Mouse (Mus musculus): ENCODE data around the gene Srp14. TPM values are rescaled to one million over a fixed set of nuclear protein-coding genes. Genes with fewer than 3 reads are reported as not detected.

Srp14 gene
- polyA plus RNA-seq, 1 experiment from 2014 or later: 261 TPM

DNA sequence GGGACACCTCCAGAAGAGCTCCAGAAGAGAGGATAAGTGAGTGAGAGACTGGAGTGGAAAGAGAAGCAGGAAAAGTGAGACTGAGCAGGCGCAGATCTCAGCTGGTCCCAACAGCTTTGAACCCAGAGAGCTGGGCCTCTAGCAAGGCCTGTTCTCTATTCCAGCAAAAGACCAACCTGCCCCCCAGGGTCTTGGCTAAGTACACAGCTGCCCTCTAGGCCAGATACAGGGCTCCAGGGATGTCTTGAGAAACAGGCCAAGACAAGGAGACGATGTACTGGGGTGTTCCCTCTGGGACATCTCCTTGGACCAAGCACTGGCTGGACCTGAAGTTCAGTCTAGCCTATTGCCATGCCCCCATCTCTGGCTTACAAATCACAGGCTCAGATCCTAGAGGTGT is 20.7 kb upstream of the Srp14 start:
- no peaks in the 10 kb centered on the region for H3K9me3 ChIP-seq (replicated peaks)
- peaks cover 17% of the 10 kb centered on the region for H3K4me1 ChIP-seq
- H3K36me3 ChIP-seq: no peaks in the 10 kb centered on the region
- H3K27me3 ChIP-seq (ENCODE audit: low read depth, poor library complexity, severe bottlenecking): no peaks in the 10 kb centered on the region
- DNase-seq (ENCODE audit: low spot score): no peak
- no peak overlapping the region for H3K4me3 ChIP-seq
- WGBS: 83% methylated on average over 2 of the region's 2 CpGs
- H3K27ac ChIP-seq (replicated peaks): no peak overlapping the region

DNA sequence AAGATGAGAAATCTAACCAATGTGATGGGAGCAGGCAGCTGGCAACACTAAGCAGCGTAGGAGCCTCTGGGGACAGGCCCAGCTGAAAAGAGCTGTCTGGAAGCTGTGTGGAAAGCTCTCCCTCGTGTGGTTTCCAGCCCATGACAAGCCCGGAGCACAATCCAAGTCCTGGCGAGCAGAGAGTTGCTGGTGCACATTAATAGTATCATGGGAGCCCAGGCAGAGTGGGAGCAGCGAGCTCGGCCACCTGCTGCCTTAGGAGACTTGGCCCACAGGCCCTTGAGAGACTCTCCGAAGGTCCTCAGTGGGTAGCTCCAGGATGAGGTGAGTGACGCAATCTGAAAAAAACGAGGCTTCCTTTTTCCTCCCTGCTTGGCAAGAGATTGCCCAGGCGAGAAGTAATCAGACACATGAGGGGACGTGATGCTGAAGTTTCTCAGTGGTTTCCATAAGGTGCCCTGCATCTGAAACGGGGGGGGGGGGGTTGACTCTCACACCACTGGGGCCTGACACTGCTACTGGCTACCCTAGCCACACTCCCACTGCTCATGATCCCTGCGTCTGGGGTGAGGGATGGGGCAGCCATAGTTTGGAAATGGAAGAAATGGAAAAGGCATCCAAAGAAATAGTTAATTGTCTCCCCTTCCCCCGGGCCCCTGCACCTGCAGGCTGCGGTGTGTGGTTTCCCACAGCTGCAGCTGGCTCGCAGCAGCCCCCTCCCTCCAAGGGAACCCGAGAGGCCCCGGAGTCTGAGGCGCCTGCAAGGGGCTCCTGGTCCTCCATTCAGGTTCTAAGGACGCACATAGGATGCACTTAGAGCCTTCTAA is 19.8 kb upstream of the Srp14 start:
- DNase-seq (ENCODE audit: low spot score): no peak
- no peaks in the 10 kb centered on the region for H3K36me3 ChIP-seq
- WGBS: 55% methylated on average over 20 of the region's 20 CpGs
- no peaks in the 10 kb centered on the region for H3K27me3 ChIP-seq (ENCODE audit: low read depth, poor library complexity, severe bottlenecking)
- H3K27ac ChIP-seq (replicated peaks): peak overlapping the region; percentile 14; the same call in 1 of the 2 replicates
- peaks cover 18% of the 10 kb centered on the region for H3K4me1 ChIP-seq
- no peak overlapping the region for H3K4me3 ChIP-seq
- no peaks in the 10 kb centered on the region for H3K9me3 ChIP-seq (replicated peaks)

GRCm38 (mm10) chr2:118498476-118498875 is 19.0 kb upstream of the Srp14 start:
- no peaks in the 10 kb centered on the region for H3K36me3 ChIP-seq
- H3K27me3 ChIP-seq (ENCODE audit: low read depth, poor library complexity, severe bottlenecking): no peaks in the 10 kb centered on the region
- H3K4me3 ChIP-seq: no peak overlapping the region
- no peak for DNase-seq (ENCODE audit: low spot score)
- peaks cover 18% of the 10 kb centered on the region for H3K4me1 ChIP-seq
- no peak overlapping the region for H3K27ac ChIP-seq (replicated peaks)
- WGBS: 81% methylated on average over 6 of the region's 6 CpGs
- no peaks in the 10 kb centered on the region for H3K9me3 ChIP-seq (replicated peaks)

- Histone ChIP-seq H3K4me3 (no peak overlapping the region), H3K9me3 (replicated peaks) (no peaks in the 10 kb centered on the region)
- no peak for DNase-seq (ENCODE audit: low spot score)
These were observed 18.4 kb upstream of the Srp14 start for GRCm38 (mm10) chr2:118497890-118498289.

GRCm38 (mm10) chr2:118495024-118495423 is 15.5 kb upstream of the Srp14 start:
- Histone ChIP-seq H3K27ac (replicated peaks) (no peak overlapping the region; the same call in 1 of the 2 replicates), H3K36me3 (no peaks in the 10 kb centered on the region), H3K9me3 (replicated peaks) (no peaks in the 10 kb centered on the region), H3K4me3 (no peak overlapping the region), H3K27me3 (ENCODE audit: low read depth, poor library complexity, severe bottlenecking) (no peaks in the 10 kb centered on the region), H3K4me1 (peaks cover 32% of the 10 kb centered on the region)
- 78% methylated on average over 9 of the region's 9 CpGs for WGBS
- DNase-seq (ENCODE audit: low spot score): no peak

More at GRCm38 (mm10) chr2:118497890-118498289, 18.4 kb upstream of the Srp14 start:
- peaks cover 18% of the 10 kb centered on the region for H3K4me1 ChIP-seq
- no peak overlapping the region for H3K27ac ChIP-seq (replicated peaks)
- H3K27me3 ChIP-seq (ENCODE audit: low read depth, poor library complexity, severe bottlenecking): no peaks in the 10 kb centered on the region
- H3K36me3 ChIP-seq: no peaks in the 10 kb centered on the region
- WGBS: 81% methylated on average over 5 of the region's 5 CpGs

- peaks cover 26% of the 10 kb centered on the region for H3K4me1 ChIP-seq
- H3K4me3 ChIP-seq: no peak overlapping the region
- 84% methylated on average over 4 of the region's 4 CpGs for WGBS
- H3K27me3 ChIP-seq (ENCODE audit: low read depth, poor library complexity, severe bottlenecking): no peaks in the 10 kb centered on the region
- H3K27ac ChIP-seq (replicated peaks): peak overlapping the region; percentile 39; the same call in 1 of the 2 replicates
- DNase-seq (ENCODE audit: low spot score): no peak
- H3K9me3 ChIP-seq (replicated peaks): no peaks in the 10 kb centered on the region
- no peaks in the 10 kb centered on the region for H3K36me3 ChIP-seq
These were observed 12.4 kb upstream of the Srp14 start for GRCm38 (mm10) chr2:118491741-118492395.

GRCm38 (mm10) chr2:118491281-118491731 is 11.8 kb upstream of the Srp14 start:
- no peaks in the 10 kb centered on the region for H3K9me3 ChIP-seq (replicated peaks)
- H3K36me3 ChIP-seq: no peaks in the 10 kb centered on the region
- no peak for DNase-seq (ENCODE audit: low spot score)
- no peak overlapping the region for H3K4me3 ChIP-seq
- no peaks in the 10 kb centered on the region for H3K27me3 ChIP-seq (ENCODE audit: low read depth, poor library complexity, severe bottlenecking)
- peaks cover 29% of the 10 kb centered on the region for H3K4me1 ChIP-seq
- peak overlapping the region; percentile 39; the same call in 1 of the 2 replicates for H3K27ac ChIP-seq (replicated peaks)
- 67% methylated on average over 5 of the region's 5 CpGs for WGBS

DNA sequence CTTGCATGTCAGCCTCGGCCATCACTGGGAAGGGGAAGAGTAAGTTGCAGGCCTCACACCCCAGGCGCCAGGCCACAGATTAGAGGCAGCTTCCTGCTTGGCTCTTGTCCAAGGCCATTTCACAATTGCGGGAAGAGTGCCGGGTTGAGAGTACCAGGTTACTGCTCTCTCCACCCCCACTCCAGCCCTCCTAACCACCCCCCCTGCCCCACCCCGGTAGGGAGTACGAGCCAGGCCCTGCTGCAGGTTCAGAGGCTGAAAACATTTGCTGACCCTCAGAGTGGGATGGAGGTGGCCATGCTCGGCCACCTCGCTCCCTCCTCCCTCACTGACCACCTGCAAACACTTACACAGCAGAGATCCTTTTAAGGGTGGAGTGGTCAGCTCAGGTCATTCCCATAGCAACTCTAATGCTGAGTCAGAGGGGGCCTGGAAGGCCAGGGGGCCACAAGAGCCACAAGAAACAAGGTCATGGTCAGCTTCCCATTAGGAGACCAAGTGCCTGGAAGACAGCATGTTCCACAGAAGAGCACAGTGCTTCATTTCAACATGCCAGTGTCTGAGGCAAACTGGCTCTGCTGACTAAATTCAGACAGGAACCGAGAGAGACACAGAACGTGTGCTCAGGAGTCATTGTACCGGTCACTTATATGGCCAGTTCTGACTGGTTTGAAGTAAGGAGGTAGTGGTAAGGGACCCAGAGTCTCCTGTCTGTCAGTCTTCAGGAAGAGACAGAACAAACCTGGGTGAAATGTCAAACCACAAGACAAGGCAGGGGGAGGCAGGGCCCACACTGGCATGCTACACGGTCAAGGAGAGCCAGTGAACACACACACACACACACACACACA is 11.0 kb upstream of the Srp14 start:
- no peak for DNase-seq (ENCODE audit: low spot score)
- H3K4me1 ChIP-seq: peaks cover 29% of the 10 kb centered on the region
- 67% methylated on average over 12 of the region's 12 CpGs for WGBS
- no peak overlapping the region for H3K4me3 ChIP-seq
- no peaks in the 10 kb centered on the region for H3K9me3 ChIP-seq (replicated peaks)
- peak overlapping the region; percentile 72 for H3K27ac ChIP-seq (replicated peaks)
- H3K36me3 ChIP-seq: no peaks in the 10 kb centered on the region
- H3K27me3 ChIP-seq (ENCODE audit: low read depth, poor library complexity, severe bottlenecking): no peaks in the 10 kb centered on the region

DNA sequence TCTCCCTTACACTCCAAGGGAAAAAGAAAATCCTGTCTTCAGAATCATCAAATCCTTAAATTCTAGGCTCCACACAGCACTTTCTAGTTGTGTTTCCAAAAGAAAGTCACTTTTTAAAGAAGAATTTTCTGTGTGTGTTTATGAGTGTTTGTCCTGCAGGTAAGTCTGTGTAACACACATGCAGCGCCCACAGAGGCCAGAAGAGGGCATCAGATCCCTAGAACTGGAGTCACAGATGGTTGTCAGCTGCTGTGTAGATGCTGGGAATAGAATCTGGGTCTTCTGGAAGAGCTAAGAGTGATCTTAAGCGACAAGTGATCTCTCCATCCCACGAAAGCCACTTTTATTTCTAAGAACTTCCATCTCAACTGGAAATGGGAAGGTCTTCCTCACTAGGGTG is 8.3 kb upstream of the Srp14 start:
- DNase-seq (ENCODE audit: low spot score): no peak
- Histone ChIP-seq H3K36me3 (no peaks in the 10 kb centered on the region), H3K27ac (replicated peaks) (no peak overlapping the region), H3K4me3 (no peak overlapping the region), H3K4me1 (peaks cover 24% of the 10 kb centered on the region), H3K27me3 (ENCODE audit: low read depth, poor library complexity, severe bottlenecking) (no peaks in the 10 kb centered on the region), H3K9me3 (replicated peaks) (no peaks in the 10 kb centered on the region)
- 67% methylated on average over 3 of the region's 3 CpGs for WGBS

GRCm38 (mm10) chr2:118486933-118487332 is 7.4 kb upstream of the Srp14 start:
- Histone ChIP-seq H3K36me3 (no peaks in the 10 kb centered on the region), H3K4me1 (peaks cover 24% of the 10 kb centered on the region), H3K27ac (replicated peaks) (no peak overlapping the region), H3K27me3 (ENCODE audit: low read depth, poor library complexity, severe bottlenecking) (no peaks in the 10 kb centered on the region), H3K4me3 (no peak overlapping the region), H3K9me3 (replicated peaks) (no peaks in the 10 kb centered on the region)
- peak; percentile 85 for DNase-seq (ENCODE audit: low spot score)
- WGBS: 21% methylated on average over 12 of the region's 12 CpGs

DNA sequence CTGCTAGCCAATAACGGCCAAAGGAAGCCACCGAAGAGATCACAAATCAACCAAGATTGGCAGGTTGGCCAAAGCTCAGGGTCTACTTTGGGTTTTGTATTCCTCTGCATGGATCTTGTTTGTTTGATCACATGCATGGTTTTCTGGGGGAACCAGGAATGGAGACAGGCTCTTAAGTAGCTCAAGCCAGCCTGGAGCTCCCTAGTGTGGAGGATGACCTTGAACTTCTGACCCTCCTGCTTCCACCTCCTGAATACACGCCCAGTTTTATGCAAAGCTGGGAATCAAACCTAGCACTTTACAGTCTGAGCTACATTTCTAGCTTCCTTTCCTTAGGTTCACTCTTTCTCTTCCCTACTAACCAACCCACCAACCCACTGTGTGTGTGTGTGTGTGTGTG is 5.9 kb upstream of the Srp14 start:
- H3K9me3 ChIP-seq (replicated peaks): no peaks in the 10 kb centered on the region
- no peaks in the 10 kb centered on the region for H3K36me3 ChIP-seq
- 87% methylated on average over 3 of the region's 3 CpGs for WGBS
- no peak for DNase-seq (ENCODE audit: low spot score)
- H3K27me3 ChIP-seq (ENCODE audit: low read depth, poor library complexity, severe bottlenecking): no peaks in the 10 kb centered on the region
- H3K4me1 ChIP-seq: peaks cover 12% of the 10 kb centered on the region
- H3K4me3 ChIP-seq: no peak overlapping the region
- no peak overlapping the region for H3K27ac ChIP-seq (replicated peaks)

DNA sequence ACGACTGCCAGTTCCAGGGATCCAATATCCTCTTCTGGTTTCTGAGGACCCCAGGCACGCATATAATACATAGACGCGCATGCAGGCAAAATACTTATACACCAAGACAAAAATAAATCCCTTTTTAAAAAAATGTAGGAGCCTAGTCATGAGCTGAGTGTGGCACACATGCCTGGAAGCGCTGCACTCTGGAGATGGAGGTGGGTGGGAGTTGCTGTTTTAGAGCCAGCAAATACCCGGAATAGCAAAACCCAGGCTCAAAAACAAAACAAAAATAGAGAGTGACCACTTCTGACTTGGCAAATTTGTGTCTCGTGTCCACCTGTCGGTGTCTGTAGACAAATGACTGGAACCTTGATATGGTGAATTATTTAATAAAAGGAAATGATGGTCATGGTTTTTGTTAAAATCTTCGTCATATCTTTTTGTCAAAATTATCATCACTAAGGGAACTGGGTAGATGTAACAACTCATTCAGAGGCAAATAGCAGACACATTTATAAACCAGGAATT is 4.9 kb upstream of the Srp14 start:
- no peak overlapping the region for H3K4me3 ChIP-seq
- H3K36me3 ChIP-seq: no peaks in the 10 kb centered on the region
- WGBS: 87% methylated on average over 9 of the region's 9 CpGs
- H3K27ac ChIP-seq (replicated peaks): no peak overlapping the region
- no peak for DNase-seq (ENCODE audit: low spot score)
- no peaks in the 10 kb centered on the region for H3K27me3 ChIP-seq (ENCODE audit: low read depth, poor library complexity, severe bottlenecking)
- H3K4me1 ChIP-seq: peaks cover 7% of the 10 kb centered on the region
- no peaks in the 10 kb centered on the region for H3K9me3 ChIP-seq (replicated peaks)

Data from midbrain, embryonic 10.5 days (tissue).